Mouse (Mus musculus) erythroblast, embryonic 14.5 days (primary cell): ENCODE results near the gene Fam174b. TPM values are rescaled to one million over a fixed set of nuclear protein-coding genes. Genes with fewer than 3 reads are reported as not detected.

Experiments
- H3K27me3 ChIP-seq: 2 replicates; pipeline ENCODE4 v1.6.1; 2012; ENCODE audit warnings: inconsistent platforms; ENCODE audit not compliant: control insufficient read depth
- H3K36me3 ChIP-seq: 2 replicates; pipeline ENCODE4 v1.6.1; 2012; ENCODE audit warnings: mild to moderate bottlenecking, inconsistent platforms; ENCODE audit not compliant: control insufficient read depth
- H3K4me1 ChIP-seq: 2 replicates; pipeline ENCODE4 v1.6.1; 2012; ENCODE audit warnings: inconsistent platforms; ENCODE audit not compliant: control insufficient read depth
- H3K4me3 ChIP-seq: replicated peaks from 2 replicates; pipeline ENCODE3; 2012; ENCODE audit warnings: moderate library complexity, mild to moderate bottlenecking, inconsistent platforms
- H3K9me3 ChIP-seq: 2 replicates; pipeline ENCODE4 v1.6.1; 2012; ENCODE audit warnings: low read length, inconsistent platforms, mixed read lengths; ENCODE audit not compliant: control insufficient read depth
- GATA1 ChIP-seq: IDR thresholded peaks from 2 replicates; pipeline ENCODE4 v1.6.1; 2012; ENCODE audit warnings: low read length, inconsistent platforms, mixed read lengths
- TAL1 ChIP-seq: IDR thresholded peaks from 3 replicates; pipeline ENCODE4 v1.6.1; 2012; ENCODE audit warnings: low read length, inconsistent platforms, mixed read lengths
- polyA plus RNA-seq: library from polyadenylated mRNA; stranded (reverse); fragments of >175 nt; gene quantifications from 2 replicates; pipeline ENCODE4 v1.2.3, GENCODE M21; 2012

Fam174b gene
- polyA plus RNA-seq, 1 experiment: not detected

DNA sequence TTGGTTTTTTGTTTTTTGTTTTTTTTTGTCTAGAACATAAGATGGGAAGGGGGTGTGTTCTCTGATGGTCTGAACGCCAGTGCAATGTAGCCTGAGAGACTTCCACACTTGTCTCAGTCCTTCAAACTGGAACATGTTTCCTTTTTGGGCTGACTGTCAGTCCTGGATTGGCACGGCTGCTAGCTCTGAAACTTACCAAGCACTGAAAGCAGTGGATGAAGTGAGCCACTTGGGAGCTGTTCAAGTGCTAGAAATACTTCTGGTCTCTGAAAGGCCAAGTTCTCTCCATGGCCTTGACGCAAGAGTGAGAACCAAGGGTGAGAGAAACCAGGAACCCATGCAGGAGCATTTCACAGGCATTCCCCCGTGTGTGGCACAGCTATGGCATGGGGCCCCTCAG is 29.1 kb downstream of the Fam174b start:
- Histone ChIP-seq H3K4me1 (peaks cover 28% of the 10 kb centered on the region), H3K9me3 (0 out of 2 replicates have a peak, but pooled peaks cover 2% of the 10 kb centered on the region), H3K27me3 (no peaks in the 10 kb centered on the region), H3K36me3 (no peaks in the 10 kb centered on the region), H3K4me3 (no peak overlapping the region)
- no peak for TF ChIP-seq TAL1
- no peak for TF ChIP-seq GATA1

DNA sequence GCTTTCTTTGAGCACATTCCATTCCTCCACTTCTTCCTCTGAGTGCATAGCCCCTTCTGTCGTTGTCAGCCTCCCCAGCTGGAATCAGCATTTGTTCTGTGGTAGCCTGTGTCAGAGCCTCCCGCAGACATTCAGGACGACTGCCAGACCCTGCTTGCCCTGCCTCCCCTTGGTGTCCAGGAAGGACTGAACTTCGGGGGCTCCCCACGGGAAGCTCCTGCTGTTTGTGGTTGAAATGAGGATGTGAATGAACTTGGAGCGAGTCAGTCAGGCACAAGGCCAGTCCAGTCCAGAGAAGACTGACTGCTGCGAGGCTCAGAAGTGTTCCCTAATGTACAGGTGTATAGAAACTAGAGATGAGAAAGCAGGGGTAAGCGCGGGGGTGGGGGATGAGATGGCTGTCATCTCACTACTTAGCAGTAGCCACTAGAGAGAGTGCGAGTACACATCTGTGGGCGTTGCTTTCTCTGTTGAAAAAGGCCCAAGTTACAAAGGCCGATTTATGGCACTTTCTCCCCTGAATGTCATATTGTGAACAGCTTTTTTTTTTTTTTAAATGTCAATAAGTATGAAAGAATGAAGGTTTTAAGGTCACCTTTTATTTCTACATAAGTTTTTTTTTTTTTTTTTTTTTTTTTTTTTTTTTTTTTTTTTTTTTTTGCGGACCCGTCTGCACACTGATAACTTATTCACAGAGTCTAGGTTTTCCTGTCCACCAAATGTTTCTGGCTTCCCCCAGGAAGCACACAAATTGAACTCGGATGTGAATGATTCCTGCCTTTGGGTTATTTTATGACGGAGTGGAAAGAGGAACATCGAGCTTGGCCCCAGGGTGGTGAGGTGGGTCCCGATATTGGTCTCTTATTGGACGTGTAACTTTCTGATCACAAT is 31.5 kb downstream of the Fam174b start:
- no peaks in the 10 kb centered on the region for H3K27me3 ChIP-seq
- 0 out of 2 replicates have a peak, but pooled peaks cover 2% of the 10 kb centered on the region for H3K9me3 ChIP-seq
- peaks cover 9% of the 10 kb centered on the region for H3K4me1 ChIP-seq
- H3K36me3 ChIP-seq: no peaks in the 10 kb centered on the region
- peak overlapping the region; percentile 5 for H3K4me3 ChIP-seq
- TF ChIP-seq TAL1 (no peak), GATA1 (no peak)

DNA sequence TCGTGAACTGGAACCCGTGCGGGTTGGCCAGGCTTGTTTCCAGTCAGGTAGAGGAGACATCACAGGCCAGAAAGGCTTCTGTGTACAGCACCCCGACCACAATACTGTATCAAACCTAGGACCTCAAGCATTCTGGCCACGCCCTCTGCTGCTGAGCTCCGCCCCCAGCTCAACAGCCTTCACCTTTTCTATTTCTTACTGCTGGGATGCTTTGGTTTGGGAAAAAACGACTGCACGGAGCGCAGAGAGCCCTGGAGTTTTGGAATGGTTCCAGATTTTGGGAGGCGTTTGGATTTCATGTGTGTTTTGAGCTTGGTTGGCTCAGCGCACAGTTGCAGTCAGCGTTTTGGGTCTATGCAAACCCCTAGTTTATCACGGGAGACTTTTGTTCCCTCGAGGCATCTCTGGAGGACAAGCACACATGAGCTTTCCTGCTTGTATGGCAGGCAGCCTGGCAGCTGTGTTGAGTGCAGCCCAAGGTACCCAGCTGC is 32.2 kb downstream of the Fam174b start:
- Histone ChIP-seq H3K4me3 (no peak overlapping the region), H3K27me3 (no peaks in the 10 kb centered on the region)
- no peak for TF ChIP-seq GATA1
- no peak for TF ChIP-seq TAL1

DNA sequence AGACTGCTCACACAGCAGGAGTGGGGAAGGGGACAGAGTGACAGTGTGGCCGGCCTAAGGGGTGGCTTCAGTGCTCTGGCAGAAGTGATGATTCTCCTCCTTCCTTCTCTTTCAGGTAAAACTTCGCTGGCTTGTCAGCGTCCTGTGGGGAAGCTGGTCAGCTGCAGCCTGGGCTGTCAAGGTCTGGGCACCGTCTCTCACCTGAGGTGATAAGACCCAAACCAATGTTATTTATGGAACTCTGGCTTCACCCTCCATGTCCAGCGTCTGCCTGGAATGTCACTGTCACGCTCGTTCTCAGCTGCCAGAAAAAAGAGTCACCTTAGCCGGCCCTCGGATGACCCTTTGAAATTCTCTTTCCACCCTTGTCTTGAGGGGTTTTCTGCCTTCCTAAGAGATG is 34.7 kb downstream of the Fam174b start:
- H3K27me3 ChIP-seq: no peaks in the 10 kb centered on the region
- H3K4me3 ChIP-seq: no peak overlapping the region
- peaks cover 9% of the 10 kb centered on the region for H3K4me1 ChIP-seq
- 0 out of 2 replicates have a peak, but pooled peaks cover 2% of the 10 kb centered on the region for H3K9me3 ChIP-seq
- TF ChIP-seq TAL1 (no peak), GATA1 (no peak)
- no peaks in the 10 kb centered on the region for H3K36me3 ChIP-seq

More for the DNA sequence above, 32.2 kb downstream of the Fam174b start:
- Histone ChIP-seq H3K4me1 (peaks cover 9% of the 10 kb centered on the region), H3K36me3 (no peaks in the 10 kb centered on the region), H3K9me3 (0 out of 2 replicates have a peak, but pooled peaks cover 2% of the 10 kb centered on the region)

DNA sequence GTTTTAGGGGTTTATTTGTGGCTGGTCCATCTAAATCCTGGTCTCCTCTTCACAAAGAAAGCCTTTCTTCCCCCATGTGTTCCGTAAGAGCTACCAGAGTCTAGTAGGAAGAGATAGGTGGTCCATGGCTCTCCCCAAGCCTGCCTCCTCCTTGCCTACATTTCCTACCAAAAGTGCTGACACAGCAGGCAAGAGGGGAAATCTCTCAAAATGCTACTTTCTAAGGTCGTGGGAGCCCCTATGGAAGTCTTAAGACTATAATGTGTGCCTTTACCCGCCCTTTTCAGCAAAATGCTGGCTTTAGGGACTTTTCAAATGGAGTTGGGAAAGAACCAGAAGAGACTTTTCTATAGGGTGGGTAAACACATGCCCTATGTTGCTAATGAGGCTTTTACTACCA is 37.7 kb downstream of the Fam174b start:
- H3K36me3 ChIP-seq: no peaks in the 10 kb centered on the region
- no peaks in the 10 kb centered on the region for H3K9me3 ChIP-seq
- H3K27me3 ChIP-seq: no peaks in the 10 kb centered on the region
- no peak overlapping the region for H3K4me3 ChIP-seq
- no peak for TF ChIP-seq GATA1
- TF ChIP-seq TAL1: no peak
- no peaks in the 10 kb centered on the region; the same call in 1 of the 2 replicates for H3K4me1 ChIP-seq

DNA sequence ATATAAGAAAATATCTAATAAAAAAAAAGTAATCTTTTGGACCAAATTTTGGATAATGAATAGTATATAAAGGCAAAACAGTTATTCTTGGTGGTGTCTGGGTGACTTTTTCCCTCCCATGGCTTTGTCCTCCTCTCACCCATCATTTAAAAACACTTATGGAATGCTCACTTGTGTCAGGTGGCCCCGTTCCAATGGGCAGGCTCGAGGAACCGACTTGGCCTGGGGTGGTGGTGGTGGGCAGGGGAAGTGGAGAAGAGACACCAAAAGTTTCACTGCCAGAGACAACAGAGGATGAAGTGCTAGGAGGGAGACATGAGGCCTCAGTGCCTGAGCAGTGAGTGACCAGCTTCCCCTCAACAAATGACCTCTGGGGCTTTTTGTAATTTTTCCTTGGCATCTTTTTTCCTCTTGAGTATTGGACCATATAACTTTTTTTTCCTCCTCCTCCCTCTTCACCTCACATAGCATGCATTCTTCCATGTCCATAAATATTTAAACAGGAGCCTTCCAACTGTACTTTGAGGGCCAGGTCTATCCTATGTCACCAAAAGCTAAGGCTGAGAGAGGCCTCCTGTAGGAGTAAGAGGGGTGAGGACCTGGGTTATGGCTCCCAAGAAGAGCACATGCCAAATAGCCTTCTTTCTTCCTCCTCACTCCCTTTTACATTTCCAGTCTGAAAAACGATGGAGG is 44.8 kb downstream of the Fam174b start:
- H3K9me3 ChIP-seq: no peaks in the 10 kb centered on the region
- H3K4me1 ChIP-seq: peaks cover 3% of the 10 kb centered on the region; the same call in 1 of the 2 replicates
- H3K27me3 ChIP-seq: no peaks in the 10 kb centered on the region
- H3K36me3 ChIP-seq: no peaks in the 10 kb centered on the region
- TF ChIP-seq TAL1 (no peak), GATA1 (no peak)
- H3K4me3 ChIP-seq: no peak overlapping the region

DNA sequence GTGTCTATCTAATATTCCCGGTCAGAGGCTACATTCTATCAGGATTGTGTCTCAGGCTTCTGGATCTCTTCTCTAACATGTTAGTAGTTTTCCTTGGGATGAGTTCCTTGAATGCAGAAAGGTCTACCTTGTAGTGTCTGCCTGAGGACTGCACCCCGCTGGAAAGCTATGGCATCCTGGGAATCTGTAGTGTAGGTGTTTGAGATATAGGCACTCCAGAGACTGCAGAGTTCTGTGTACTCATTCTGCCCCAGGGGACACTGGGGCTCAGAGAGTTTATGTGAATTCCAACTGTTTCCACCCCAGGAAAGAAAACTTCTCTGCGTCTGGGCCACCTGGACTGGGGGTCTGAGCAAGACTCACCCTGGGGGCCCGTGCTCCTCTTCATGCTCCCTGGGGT is 45.7 kb downstream of the Fam174b start:
- Histone ChIP-seq H3K36me3 (no peaks in the 10 kb centered on the region), H3K4me3 (no peak overlapping the region), H3K9me3 (no peaks in the 10 kb centered on the region), H3K27me3 (no peaks in the 10 kb centered on the region), H3K4me1 (peaks cover 3% of the 10 kb centered on the region; the same call in 1 of the 2 replicates)
- TF ChIP-seq TAL1 (no peak), GATA1 (no peak)

DNA sequence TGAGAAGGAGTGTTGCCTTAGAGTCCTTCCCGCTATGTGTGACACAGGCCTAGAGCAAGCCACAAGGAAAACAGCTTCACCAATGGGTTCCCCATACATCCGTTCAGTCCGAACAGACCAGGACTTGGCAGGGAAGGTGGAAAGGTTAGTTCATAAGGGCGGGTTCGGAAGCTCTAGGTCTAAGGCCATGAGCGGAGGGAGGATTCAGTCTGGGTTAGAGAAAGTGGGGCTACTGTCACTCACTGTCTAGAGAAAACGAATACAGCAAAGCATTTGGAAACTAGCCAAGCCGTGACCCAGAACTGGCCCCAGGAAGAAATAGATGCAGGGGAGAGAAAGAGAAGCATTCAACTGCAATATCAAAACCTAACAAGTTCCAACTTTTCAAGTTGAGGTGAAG is 47.4 kb downstream of the Fam174b start:
- peaks cover 3% of the 10 kb centered on the region; the same call in 1 of the 2 replicates for H3K4me1 ChIP-seq
- no peak overlapping the region for H3K4me3 ChIP-seq
- no peaks in the 10 kb centered on the region for H3K27me3 ChIP-seq
- no peak for TF ChIP-seq TAL1
- TF ChIP-seq GATA1: no peak
- no peaks in the 10 kb centered on the region for H3K36me3 ChIP-seq
- no peaks in the 10 kb centered on the region for H3K9me3 ChIP-seq

DNA sequence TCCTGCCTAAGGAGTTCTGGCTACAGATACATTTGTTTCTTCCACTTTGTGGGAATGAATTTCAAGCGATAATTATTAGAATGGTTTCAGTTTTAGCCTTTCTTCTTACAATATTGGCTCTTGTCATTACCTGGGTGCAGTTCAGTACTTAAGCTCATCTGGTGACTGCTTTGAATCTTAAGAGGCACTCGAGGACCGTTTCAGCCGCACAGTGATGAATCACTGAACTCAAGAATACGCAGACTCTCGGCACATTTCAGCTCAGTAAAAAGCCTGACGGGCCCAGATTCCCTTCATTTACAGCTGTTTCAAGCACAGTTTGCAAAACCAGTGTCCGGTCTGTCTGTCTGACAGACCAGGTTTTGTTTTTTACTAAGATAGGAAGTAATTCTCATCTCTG is 51.0 kb downstream of the Fam174b start:
- no peaks in the 10 kb centered on the region for H3K36me3 ChIP-seq
- no peaks in the 10 kb centered on the region for H3K4me1 ChIP-seq
- no peaks in the 10 kb centered on the region; the same call in 1 of the 2 replicates for H3K27me3 ChIP-seq
- no peaks in the 10 kb centered on the region for H3K9me3 ChIP-seq
- TF ChIP-seq GATA1: no peak
- no peak for TF ChIP-seq TAL1
- H3K4me3 ChIP-seq: no peak overlapping the region
